Mouse (Mus musculus) embryo, embryonic 10 days (tissue): ENCODE results near the gene Wdr54.

Experiments
- DNase-seq: peaks from one replicate; pipeline ENCODE4 v3.0.0-alpha.2; 2015; ENCODE audit warnings: low spot score

The Wdr54 gene

DNA sequence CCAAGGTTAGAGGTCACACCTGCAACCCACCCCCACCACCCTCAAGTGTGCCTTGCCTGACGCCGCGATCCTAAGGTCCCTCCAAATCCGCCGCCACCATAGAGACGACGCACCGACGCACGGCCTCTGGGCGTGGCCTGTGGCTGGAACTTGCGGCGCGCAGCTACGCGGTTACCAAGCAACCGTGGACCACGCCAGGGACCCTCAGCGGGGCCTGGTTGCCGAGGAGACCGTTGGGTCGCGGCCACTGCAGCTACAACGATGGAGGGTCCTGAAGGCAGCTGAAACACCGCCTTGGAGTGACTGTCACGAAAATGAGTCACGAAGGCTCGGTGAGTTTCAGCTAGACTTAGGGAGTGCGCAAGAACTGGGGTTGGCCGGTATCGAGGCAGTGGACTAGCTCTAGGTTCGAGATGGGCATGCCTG, at the start of gene Wdr54, which contains the start of gene 1700003E16Rik:
Gene Wdr54 (minus strand): TSS at position 139 of the 426 bp plus-strand sequence.
Gene 1700003E16Rik (plus strand): TSS at position 146 of the 426 bp plus-strand sequence.
- DNase-seq = peak; percentile 97

DNA sequence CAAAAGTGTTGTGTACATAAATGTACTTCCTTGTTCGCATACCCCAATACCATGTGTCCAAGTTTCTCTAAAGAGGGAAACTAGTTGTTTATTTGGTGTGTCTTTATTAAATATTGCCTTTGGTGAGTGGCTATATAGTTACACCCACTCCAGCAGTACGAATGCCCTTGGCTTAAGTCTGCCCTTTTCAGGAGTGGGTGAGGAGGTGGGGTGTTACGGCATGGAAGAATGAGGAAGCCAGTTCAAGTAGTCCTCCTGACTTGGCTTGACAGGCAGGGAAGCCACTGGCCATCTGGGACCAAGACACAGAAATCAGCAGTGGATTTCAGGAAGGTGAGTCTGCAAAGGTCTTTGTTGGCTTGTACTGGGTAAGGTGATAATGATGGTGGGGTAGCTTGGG, 49.7 kb upstream of the Wdr54 start:
- DNase-seq = no peak

DNA sequence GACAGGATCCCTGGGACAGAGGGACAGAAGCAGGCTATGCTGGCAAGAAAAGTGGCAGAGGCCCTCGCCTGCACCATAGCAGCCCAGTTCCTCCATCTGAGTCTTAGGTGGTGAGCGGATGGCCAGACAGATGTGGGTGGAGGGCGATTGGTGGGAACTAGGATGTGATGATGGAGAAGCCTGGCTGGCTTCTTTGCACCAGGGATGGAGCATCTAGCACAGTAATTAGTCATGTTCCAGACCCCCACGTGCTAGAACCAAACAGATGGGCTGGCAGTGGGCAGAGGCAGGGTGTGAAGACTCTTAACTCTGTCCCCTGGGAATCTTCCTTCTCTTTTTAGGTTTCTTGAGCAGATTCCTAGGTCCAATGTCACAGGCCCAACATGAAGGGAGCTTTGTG, 47.1 kb upstream of the Wdr54 start:
- DNase-seq = no peak

DNA sequence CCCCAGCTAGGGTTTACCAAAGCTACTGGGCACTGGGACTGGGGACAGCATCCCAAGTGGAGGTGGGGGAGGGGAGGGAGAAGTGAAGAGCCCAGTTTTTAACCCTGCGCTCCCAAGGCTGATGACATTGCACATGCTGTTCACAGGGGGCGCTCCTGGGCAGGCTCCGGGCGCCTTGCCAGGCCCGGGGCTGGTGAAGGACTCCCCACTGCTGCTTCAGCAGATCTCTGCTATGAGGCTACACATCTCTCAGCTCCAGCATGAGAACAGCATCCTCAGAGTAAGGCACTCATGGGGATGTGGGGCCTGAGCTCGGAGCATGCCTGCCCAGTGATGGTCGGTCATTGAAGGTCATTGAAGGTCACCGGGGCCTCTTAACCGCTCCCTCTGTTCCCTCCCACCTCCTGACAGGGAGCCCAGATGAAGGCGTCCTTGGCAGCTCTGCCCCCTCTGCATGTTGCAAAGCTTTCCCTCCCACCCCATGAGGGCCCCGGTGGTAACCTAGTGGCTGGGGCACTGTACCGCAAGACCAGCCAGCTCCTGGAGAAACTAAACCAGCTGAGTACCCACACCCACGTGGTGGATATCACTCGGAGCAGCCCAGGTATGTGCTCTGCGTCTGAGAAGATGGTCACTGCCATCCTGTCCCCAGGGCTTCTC, 41.3 kb upstream of the Wdr54 start:
- no peak for DNase-seq

DNA sequence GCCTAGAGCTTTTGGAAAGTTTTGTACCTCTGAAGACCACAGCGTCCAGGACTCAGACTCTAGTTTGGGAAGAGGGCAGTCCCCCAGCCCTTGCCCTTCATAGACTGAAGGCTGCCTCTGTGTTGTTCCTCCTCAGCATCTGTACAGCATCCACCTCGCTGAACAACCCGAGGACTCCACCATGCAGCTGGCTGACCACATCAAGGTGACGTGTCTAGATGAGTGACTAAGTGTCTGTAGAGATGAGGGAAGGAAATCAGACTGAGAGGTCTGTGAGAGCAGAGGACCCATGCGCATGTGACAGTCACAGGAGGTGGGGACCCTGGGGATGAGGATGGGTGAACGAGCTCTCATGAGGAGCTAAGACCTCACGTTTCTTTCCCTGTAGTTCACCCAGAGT, 37.4 kb upstream of the Wdr54 start:
- no peak for DNase-seq

DNA sequence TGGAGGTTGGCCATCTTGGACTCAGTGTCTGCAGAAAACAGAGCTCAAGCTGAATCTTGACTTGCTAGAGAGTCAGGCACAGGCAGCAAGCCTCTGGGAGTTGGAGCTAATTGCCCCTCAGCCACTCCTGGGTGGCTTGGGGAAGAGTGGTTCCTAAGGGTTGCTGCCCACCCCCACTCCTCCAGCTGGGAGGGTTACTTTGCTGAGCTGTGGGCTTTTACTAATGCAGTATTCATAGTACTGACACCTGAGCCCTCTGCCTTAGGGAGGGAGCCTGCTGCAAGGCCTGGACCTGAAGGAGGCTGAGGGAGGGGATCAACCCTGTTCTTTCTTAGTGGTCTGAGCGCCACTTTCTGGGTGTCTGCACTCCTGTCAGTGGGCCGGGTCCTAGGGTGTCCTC, 30.7 kb upstream of the Wdr54 start:
- DNase-seq = no peak

DNA sequence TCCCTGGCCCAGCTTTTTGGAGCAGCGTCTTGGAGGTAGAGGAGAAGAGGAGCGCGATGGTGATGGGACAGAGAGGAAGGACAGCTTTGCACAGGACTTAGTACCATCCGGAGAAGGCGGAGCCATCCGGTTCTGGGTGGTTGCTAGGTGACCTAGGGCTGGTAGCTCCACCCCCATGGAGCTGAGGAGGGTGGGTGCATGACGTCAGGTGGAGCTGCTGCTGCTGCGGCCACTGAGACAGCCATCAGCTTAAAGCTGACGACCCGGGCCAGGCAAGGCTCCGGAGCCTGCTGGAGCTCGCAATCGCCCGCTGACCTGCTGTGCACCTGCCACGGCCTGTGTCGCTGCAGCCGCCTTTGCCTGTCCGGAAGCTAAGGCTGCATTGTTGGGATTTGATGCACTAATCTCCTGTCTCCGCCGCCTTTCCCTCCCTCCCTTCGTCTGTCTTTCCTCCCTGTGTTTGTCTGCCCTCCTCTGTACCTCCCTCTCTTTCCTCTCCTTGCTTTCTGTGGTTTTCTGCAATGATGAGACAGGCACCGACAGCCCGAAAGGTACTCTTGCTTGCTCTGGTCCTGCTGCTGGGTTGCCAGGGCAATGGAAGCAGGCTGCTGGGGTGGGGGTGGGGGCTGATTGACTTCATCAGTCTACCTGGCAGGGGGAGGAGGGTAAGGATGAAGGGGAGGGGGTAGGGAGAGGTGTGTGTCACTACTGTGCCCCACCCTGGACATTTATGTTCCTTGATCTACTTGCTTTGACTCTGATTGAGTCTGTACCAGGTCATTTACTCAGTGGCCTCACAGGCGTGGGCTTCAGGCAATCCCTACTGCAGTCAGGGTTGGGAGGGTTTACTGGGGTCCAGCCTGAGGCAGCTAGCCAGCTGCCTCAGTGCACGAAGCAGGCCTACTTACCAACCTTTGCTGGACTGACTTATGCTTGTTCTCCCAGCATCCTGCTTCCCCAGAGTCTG, 30.0 kb upstream of the Wdr54 start:
- DNase-seq = peak; percentile 92

DNA sequence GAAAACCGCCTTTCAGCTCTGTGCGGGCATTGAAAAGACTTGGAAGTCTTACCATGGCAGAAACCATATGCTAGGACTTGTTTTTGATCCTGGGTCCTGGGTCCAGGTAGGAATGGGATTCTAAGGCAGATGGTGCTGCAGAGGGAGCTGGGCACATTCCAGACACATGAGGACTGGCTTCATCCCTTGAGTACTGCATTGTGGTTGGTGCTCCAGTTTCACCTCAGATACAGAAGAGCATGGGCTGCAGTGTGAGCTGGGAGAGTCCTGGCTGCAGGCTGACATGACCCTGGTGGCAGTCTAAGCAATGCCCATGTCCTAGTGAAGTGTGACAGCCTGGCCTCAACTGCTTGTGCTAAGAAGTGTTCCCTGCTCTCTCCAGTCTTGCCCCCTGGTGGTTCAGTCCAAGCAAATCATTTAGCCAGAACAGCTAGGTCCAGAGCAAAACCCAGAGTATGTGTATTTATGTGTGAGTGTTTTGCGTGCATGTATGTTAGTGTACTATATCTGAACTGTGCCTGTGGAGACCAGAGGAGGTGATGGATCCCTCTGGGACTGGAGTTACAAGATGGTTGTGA, 28.8 kb upstream of the Wdr54 start:
- DNase-seq = peak; percentile 57

DNA sequence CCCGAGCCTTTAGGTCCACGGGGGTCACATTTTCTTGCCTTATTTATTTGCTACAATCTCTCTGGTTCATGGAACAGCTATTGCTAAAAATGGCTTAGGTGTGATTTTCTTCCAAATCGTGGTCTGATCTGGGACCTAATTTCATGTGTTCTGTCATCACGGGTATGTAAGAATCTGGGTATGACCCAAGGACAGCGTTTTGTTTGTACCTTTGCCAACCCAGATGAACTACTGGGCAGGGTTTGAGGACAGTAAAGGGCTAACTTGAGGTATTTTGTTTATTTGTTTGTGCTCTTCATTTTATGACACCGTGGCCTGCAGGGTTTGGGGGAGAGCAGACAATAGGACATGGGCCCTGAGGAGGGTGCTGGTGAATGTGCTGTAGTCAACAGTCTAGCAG, 24.4 kb upstream of the Wdr54 start:
- no peak for DNase-seq

DNA sequence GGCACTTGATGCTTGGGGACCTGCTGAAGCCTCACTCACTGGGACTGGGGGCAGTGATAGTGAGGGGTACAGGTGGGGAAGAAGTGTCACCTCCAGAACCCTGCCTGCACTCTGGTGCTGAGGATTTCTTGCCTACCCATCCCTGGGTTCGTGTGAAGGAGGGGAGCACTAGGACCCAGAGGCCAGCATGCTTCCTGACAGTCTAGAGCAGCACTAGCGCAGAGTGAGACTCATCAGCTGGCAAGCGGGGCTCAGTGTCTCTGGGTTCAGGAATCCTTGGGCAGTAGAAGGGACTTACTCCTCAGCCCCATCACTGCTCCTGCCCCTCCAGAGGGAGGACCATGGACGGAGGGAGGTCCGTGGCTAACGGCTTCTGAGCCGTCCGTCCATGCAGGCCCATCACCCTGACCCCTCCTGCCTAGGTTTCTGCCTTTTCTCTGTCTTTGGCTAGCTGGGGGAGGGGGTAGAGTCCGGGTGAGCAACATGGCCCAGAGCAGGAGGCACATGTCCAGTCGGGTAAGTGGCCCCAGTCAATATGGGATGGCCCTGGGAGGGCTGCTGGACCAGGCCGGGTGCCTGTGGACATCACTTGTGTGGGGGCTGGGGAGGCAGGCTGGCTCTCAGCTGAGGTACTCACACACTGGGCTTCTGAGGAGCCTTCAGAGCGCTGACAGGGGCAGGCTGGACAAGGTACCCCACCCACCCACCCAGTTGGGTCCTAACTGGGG, 23.4 kb upstream of the Wdr54 start:
- peak; percentile 79 for DNase-seq

DNA sequence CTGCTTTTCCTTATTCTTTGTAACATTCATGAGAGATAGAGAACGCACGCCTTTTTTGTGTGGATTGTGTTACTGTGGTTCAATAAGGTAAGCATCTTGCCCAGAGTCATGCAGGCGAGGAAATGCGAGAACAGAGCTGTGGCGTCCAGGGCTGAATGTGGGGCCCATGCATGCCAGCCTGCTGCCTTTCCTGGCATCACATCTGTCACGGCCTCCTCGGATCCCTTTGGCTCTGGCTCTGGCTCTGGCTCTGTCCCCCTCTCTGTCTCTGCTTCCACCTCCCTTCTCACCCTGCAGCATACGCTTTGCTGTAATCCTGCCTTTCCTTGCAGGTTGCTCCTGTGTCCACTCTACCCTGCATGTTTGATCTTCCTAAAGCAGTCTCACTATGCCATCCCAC, 19.8 kb upstream of the Wdr54 start:
- no peak for DNase-seq

DNA sequence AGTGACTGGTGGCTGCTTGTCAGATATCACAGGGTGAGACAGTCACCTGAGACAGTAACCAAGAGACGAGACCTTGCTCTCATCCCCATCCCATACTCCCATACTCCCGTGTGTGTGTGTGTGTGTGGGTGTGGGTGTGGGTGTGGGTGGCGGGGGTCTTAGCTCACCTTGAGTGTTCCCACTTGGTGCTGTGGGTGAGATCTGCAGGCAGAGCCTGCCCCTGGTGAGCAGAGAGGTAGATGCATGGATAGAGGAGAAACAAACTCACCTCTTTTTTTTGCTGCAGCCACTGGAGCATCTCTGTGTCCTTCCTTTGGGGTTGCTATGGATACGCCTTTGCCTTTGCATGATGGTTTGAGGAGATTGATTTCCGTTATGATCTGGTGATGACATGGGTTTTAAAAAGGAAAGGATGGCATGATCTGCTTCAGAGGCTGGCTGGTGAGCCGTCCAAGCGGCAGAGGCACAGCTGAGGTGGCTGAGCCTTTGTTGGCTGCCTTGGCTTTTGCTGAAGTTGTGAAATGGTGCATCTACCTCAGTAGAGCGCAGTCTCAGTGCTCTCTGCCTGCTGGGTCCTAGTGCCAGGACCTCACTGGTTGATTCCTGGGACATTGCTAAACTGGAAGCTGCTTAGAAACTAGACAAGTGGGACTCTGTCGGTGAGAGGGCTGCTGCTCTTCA, 16.2 kb upstream of the Wdr54 start:
- DNase-seq = no peak

DNA sequence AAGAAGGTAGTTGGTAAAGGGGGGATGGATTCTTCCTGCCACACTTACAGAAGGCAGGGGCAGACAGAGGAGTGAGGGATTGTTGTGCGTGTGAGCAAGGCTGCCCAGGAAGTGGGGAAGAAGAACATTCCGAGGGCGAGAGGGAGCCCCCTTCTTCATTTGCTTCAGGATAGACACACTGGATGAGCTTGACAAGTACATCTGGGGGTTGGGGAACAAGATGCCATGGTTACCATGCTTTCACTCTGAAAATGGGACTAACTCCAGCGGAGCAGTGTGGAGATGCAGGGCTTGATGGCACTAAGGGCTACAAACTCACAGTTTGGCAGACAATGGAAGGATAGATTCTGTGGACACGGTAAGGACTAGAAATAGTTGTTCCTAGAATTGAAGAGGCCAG, 14.9 kb upstream of the Wdr54 start:
- no peak for DNase-seq

DNA sequence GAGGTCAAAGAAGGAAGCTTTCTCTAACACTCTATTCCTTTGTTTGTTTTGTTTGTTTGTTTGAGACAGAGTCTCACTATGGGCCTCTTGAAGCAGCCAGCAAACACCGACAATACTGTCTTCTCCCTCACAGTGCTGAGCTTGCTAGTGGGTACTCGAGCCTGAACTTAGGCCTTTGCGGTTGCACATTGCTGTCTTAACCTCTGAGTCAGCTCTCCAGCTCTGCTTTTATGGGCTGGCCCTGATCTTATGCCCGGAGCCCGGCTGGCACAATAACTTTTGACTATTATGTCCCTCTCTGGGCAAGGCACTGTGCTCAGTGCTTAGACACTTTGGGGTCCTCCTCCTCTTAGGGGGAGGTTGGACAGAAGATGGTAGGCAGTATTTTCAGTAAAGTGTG, 13.7 kb upstream of the Wdr54 start:
- no peak for DNase-seq

DNA sequence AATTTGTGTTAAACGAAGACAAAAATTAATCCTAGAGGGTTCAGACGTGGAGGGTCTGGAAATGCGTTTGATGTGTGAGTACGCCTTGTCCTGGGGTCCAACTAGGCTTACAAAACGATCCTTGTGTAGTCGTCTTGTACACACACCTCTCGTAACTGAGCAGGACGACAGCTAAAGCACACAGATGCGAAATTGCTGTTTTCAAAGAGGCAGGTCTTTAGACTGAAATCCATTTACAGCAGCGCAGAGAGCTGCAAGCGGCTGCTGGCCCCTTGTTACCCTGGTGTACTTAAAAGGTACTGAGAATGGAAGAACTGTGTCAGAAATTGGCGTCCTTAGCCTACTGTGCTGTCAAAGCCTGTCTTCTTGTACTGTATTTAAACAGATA, 10.0 kb upstream of the Wdr54 start:
- DNase-seq = no peak

DNA sequence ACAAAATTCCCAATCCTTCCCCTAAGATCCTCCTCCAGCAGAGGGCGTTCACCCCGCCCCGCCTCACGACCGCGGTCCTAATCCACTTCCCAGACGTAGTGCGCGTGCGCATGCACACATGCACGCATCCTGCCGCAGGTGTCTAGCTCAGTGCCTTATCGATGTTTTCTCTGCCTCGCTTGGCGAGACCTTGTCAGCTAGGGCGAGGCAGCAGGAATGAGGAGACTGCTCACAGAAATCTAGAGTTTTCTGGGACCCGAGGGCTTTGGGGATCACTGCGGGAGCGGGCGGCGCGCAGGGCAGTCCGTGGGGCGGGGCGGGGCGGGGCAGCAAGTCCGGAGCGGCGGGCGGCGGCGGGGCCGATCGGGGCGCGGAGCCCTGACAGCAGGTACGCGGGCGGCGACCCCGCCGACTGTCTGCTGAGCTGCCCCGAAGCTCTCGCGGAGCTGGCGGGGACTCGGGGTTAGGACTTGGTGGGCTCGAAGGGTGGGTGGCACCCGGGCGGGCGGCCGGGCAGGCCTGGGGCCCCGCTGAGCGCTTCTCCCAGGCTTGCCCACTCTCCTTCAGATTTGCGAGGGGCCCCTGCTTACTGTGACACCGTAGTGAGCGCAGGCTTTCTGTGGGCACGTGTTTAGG, 9.5 kb upstream of the Wdr54 start, which contains the start of gene Dctn1:
Gene Dctn1 (plus strand): TSS at position 314 of the 636 bp plus-strand sequence.
- peak; percentile 97 for DNase-seq

DNA sequence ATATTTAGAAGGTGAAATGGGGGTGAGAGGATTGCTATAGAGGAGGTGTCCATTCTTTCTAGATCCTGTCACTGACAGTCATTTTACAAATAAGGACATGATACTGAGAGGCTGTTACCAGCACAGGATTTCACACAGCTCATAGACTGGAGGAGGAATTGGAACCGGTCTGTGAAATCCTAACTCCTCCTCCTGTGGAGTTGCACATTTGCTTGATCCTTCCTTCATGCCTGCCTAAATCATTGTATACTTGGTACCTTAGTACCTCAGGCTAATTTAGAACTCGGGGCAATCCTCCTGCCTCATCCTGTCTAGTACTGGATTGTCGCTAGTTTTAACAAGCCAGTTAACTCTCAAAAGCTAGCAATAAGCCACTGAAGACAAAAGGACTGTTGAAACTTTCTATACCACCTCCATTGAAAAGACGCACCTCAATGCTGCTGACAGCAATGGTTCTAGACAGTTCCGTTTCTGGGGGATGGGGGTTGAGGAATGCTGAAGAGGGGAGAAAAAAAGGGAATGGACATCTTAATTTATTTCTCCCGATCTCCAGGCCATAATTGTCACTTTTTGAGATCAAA, 8.9 kb upstream of the Wdr54 start:
- no peak for DNase-seq

DNA sequence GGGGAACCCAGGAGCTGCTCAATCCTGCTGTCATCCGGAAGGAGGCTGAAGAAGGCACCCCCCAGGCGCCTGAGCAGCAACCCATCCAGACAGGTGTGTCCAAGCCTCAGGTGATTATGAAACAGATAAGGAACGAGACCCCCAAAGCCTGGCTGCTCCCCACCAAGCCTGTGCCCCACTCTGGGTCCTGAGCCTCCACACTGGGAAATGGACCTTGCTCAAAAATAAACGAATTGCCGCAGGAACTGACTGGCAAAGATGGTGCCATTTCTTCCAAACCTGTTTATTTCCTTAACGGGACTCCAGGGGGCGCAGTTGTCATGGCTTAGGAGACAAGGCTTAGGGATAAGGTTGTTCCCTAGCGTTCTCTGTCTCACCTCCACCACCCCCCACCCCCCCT, 6.5 kb upstream of the Wdr54 start:
- peak; percentile 84 for DNase-seq

DNA sequence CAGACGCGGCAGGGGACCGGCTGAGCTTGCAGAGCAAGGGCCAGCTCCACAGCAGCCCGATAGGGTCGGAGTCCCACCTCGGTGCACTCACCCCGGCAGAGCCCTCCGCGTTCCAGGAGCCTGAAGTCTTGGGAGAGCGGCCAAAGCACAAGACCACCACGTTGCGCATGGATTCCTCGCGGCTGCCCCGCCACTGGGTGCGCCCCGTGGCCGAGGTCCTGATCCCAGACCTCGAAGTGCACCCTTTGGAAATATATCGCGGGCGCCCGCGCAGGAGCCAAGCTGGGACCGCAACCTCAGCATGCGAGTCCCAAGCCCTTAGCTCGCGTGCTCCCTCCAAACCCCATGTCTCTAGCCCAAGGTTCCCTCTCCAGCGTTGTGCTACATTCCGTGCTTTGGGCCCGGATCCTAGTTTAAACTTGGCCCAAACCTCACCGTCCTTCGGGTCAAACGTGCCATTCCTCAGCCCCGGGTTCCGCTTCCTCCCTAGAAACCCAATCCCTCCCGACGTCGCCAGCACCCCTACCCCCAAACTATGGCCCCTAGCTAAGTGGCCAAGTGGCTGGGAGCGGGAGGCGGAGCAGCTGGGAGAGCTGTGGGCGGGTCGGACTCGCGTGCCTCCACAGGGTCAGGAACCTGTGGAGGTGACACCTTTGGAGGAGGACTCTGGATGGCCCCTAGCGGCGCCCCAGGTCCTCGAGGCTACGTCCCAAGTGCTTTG, 5.9 kb upstream of the Wdr54 start:
- DNase-seq = peak; percentile 43

DNA sequence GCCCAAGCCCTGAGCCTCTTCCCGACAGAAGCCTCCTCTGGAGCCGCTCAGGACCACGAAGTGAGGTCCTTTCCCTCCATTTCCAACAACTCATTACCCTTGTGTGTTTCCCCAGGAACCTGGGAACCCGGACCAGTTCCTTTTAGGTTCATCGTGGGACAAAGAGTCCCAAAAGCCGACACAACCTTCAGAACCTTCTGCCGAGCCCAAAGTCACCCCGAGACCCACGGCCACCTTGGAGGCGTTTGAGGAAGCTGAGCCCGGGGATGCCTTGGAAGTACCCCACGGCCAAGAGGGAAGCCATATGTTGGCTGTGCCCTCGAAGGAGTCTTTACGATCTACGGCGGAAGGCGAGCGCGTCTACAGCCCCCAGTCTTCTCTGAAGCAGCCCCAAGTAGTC, 5.2 kb upstream of the Wdr54 start:
- DNase-seq = no peak
